Mouse (Mus musculus): ENCODE measurements around the gene Ahdc1.

- TF ChIP-seq CTCF (IDR thresholded peaks at IDR 0.05; ENCODE audit: insufficient read depth, low read length) (no peak), POLR2A (IDR thresholded peaks at IDR 0.05; ENCODE audit: borderline replicate concordance, extremely low read depth, low read depth, low read length) (no peak)
These were observed 17.8 kb downstream of the Ahdc1 start for GRCm38 (mm10) chr4:133028875-133029274.

All from lung, adult 2 months (tissue).